Mouse (Mus musculus): Measurements from ENCODE around the gene Zfand3. TPM values are rescaled to one million over a fixed set of nuclear protein-coding genes. Genes with fewer than 3 reads are reported as not detected.

Gene Zfand3
- polyA plus RNA-seq, 1 experiment from 2014 or later = 49.9 TPM

- ATAC-seq (ENCODE audit: low FRiP score, low TSS enrichment) (0 out of 2 replicates have a peak, but pooled peaks have one; percentile 42), DNase-seq (peak; percentile 77)
- Histone ChIP-seq H3K9me3 (ENCODE audit: control insufficient read depth, low read length) (no peaks in the 10 kb centered on the region), H3K36me3 (ENCODE audit: control insufficient read depth, insufficient read depth, low read length) (0 out of 2 replicates have a peak, but pooled peaks cover 3% of the 10 kb centered on the region), H3K4me3 (replicated peaks; ENCODE audit: low read depth, low read length) (no peak overlapping the region), H3K9ac (replicated peaks; ENCODE audit: low read length) (no peak overlapping the region; the same call in 1 of the 2 replicates), H3K27me3 (ENCODE audit: control insufficient read depth, insufficient read depth, low read length) (no peaks in the 10 kb centered on the region), H3K27ac (replicated peaks; ENCODE audit: low read depth, low read length) (0 out of 2 replicates have a peak overlapping the region, but pooled peaks have one; percentile 5), H3K4me2 (ENCODE audit: low read length) (no peak overlapping the region), H3K4me1 (ENCODE audit: control insufficient read depth, insufficient read depth, low read length) (peaks cover 44% of the 10 kb centered on the region)
- 24% methylated on average over 5 of the region's 5 CpGs for WGBS
Measured at GRCm38 (mm10) chr17:30225030-30225740, 220.7 kb downstream of the Zfand3 start.

- Histone ChIP-seq H3K27me3 (ENCODE audit: control insufficient read depth, insufficient read depth, low read length) (no peaks in the 10 kb centered on the region), H3K36me3 (ENCODE audit: control insufficient read depth, insufficient read depth, low read length) (0 out of 2 replicates have a peak, but pooled peaks cover 3% of the 10 kb centered on the region), H3K4me3 (replicated peaks; ENCODE audit: low read depth, low read length) (no peak overlapping the region), H3K4me2 (ENCODE audit: low read length) (no peak overlapping the region), H3K9ac (replicated peaks; ENCODE audit: low read length) (no peak overlapping the region), H3K9me3 (ENCODE audit: control insufficient read depth, low read length) (no peaks in the 10 kb centered on the region), H3K4me1 (ENCODE audit: control insufficient read depth, insufficient read depth, low read length) (peaks cover 39% of the 10 kb centered on the region), H3K27ac (replicated peaks; ENCODE audit: low read depth, low read length) (no peak overlapping the region)
- no peak for DNase-seq
- 90% methylated on average over 10 of the region's 10 CpGs for WGBS
- ATAC-seq (ENCODE audit: low FRiP score, low TSS enrichment) = no peak
Measured at GRCm38 (mm10) chr17:30228439-30229215, 224.1 kb downstream of the Zfand3 start.

GRCm38 (mm10) chr17:30230428-30230827 lies 225.9 kb downstream of the Zfand3 start:
- Histone ChIP-seq H3K36me3 (ENCODE audit: control insufficient read depth, insufficient read depth, low read length) (0 out of 2 replicates have a peak, but pooled peaks cover 3% of the 10 kb centered on the region), H3K27ac (replicated peaks; ENCODE audit: low read depth, low read length) (no peak overlapping the region), H3K9me3 (ENCODE audit: control insufficient read depth, low read length) (no peaks in the 10 kb centered on the region), H3K9ac (replicated peaks; ENCODE audit: low read length) (no peak overlapping the region), H3K4me1 (ENCODE audit: control insufficient read depth, insufficient read depth, low read length) (peaks cover 21% of the 10 kb centered on the region), H3K4me3 (replicated peaks; ENCODE audit: low read depth, low read length) (no peak overlapping the region), H3K4me2 (ENCODE audit: low read length) (no peak overlapping the region), H3K27me3 (ENCODE audit: control insufficient read depth, insufficient read depth, low read length) (no peaks in the 10 kb centered on the region)
- 94% methylated on average over 4 of the region's 4 CpGs for WGBS
- DNase-seq (no peak), ATAC-seq (ENCODE audit: low FRiP score, low TSS enrichment) (no peak)

- no peak overlapping the region for H3K9ac ChIP-seq (replicated peaks; ENCODE audit: low read length)
- no peak overlapping the region for H3K27ac ChIP-seq (replicated peaks; ENCODE audit: low read depth, low read length)
- WGBS = 97% methylated on average over 1 of the region's 1 CpGs
- no peaks in the 10 kb centered on the region for H3K27me3 ChIP-seq (ENCODE audit: control insufficient read depth, insufficient read depth, low read length)
- H3K4me1 ChIP-seq (ENCODE audit: control insufficient read depth, insufficient read depth, low read length) = peaks cover 20% of the 10 kb centered on the region; the same call in 1 of the 2 replicates
- H3K9me3 ChIP-seq (ENCODE audit: control insufficient read depth, low read length) = no peaks in the 10 kb centered on the region
- no peak for ATAC-seq (ENCODE audit: low FRiP score, low TSS enrichment)
- 0 out of 2 replicates have a peak, but pooled peaks cover 3% of the 10 kb centered on the region for H3K36me3 ChIP-seq (ENCODE audit: control insufficient read depth, insufficient read depth, low read length)
- no peak for DNase-seq
- H3K4me2 ChIP-seq (ENCODE audit: low read length) = no peak overlapping the region
- no peak overlapping the region for H3K4me3 ChIP-seq (replicated peaks; ENCODE audit: low read depth, low read length)
Measured at GRCm38 (mm10) chr17:30231483-30231882, 226.9 kb downstream of the Zfand3 start.

- WGBS = 39% methylated on average over 4 of the region's 4 CpGs
- H3K4me3 ChIP-seq (replicated peaks; ENCODE audit: low read depth, low read length) = no peak overlapping the region
- H3K9me3 ChIP-seq (ENCODE audit: control insufficient read depth, low read length) = no peaks in the 10 kb centered on the region
- DNase-seq (peak; percentile 65), ATAC-seq (ENCODE audit: low FRiP score, low TSS enrichment) (no peak)
- no peak overlapping the region for H3K4me2 ChIP-seq (ENCODE audit: low read length)
- H3K36me3 ChIP-seq (ENCODE audit: control insufficient read depth, insufficient read depth, low read length) = 0 out of 2 replicates have a peak, but pooled peaks cover 3% of the 10 kb centered on the region
- no peaks in the 10 kb centered on the region for H3K27me3 ChIP-seq (ENCODE audit: control insufficient read depth, insufficient read depth, low read length)
- H3K9ac ChIP-seq (replicated peaks; ENCODE audit: low read length) = no peak overlapping the region; the same call in 1 of the 2 replicates
- peak overlapping the region; percentile 28; the same call in 1 of the 2 replicates for H3K27ac ChIP-seq (replicated peaks; ENCODE audit: low read depth, low read length)
- H3K4me1 ChIP-seq (ENCODE audit: control insufficient read depth, insufficient read depth, low read length) = peaks cover 20% of the 10 kb centered on the region; the same call in 1 of the 2 replicates
Measured at GRCm38 (mm10) chr17:30232698-30233097, 228.2 kb downstream of the Zfand3 start.

- no peak for ATAC-seq (ENCODE audit: low FRiP score, low TSS enrichment)
- WGBS = 82% methylated on average over 4 of the region's 4 CpGs
- no peak overlapping the region for H3K4me2 ChIP-seq (ENCODE audit: low read length)
- H3K4me3 ChIP-seq (replicated peaks; ENCODE audit: low read depth, low read length) = no peak overlapping the region
- H3K27ac ChIP-seq (replicated peaks; ENCODE audit: low read depth, low read length) = no peak overlapping the region
- no peak for DNase-seq
- H3K27me3 ChIP-seq (ENCODE audit: control insufficient read depth, insufficient read depth, low read length) = no peaks in the 10 kb centered on the region
- no peak overlapping the region for H3K9ac ChIP-seq (replicated peaks; ENCODE audit: low read length)
- no peaks in the 10 kb centered on the region for H3K36me3 ChIP-seq (ENCODE audit: control insufficient read depth, insufficient read depth, low read length)
- no peaks in the 10 kb centered on the region for H3K9me3 ChIP-seq (ENCODE audit: control insufficient read depth, low read length)
- H3K4me1 ChIP-seq (ENCODE audit: control insufficient read depth, insufficient read depth, low read length) = peaks cover 15% of the 10 kb centered on the region; the same call in 1 of the 2 replicates
Measured at GRCm38 (mm10) chr17:30235380-30235779, 230.8 kb downstream of the Zfand3 start.

- Histone ChIP-seq H3K4me3 (replicated peaks; ENCODE audit: low read depth, low read length) (no peak overlapping the region), H3K4me1 (ENCODE audit: control insufficient read depth, insufficient read depth, low read length) (peaks cover 20% of the 10 kb centered on the region; the same call in 1 of the 2 replicates), H3K36me3 (ENCODE audit: control insufficient read depth, insufficient read depth, low read length) (no peaks in the 10 kb centered on the region), H3K27ac (replicated peaks; ENCODE audit: low read depth, low read length) (no peak overlapping the region), H3K9ac (replicated peaks; ENCODE audit: low read length) (no peak overlapping the region), H3K27me3 (ENCODE audit: control insufficient read depth, insufficient read depth, low read length) (no peaks in the 10 kb centered on the region), H3K9me3 (ENCODE audit: control insufficient read depth, low read length) (no peaks in the 10 kb centered on the region), H3K4me2 (ENCODE audit: low read length) (no peak overlapping the region)
- ATAC-seq (ENCODE audit: low FRiP score, low TSS enrichment) = no peak
- DNase-seq = peak; percentile 53
- 49% methylated on average over 6 of the region's 6 CpGs for WGBS
Measured at GRCm38 (mm10) chr17:30236611-30237010, 232.1 kb downstream of the Zfand3 start.

- 91% methylated on average over 7 of the region's 7 CpGs for WGBS
- peaks cover 23% of the 10 kb centered on the region; the same call in 1 of the 2 replicates for H3K4me1 ChIP-seq (ENCODE audit: control insufficient read depth, insufficient read depth, low read length)
- no peak overlapping the region for H3K27ac ChIP-seq (replicated peaks; ENCODE audit: low read depth, low read length)
- DNase-seq (no peak), ATAC-seq (ENCODE audit: low FRiP score, low TSS enrichment) (no peak)
- H3K27me3 ChIP-seq (ENCODE audit: control insufficient read depth, insufficient read depth, low read length) = no peaks in the 10 kb centered on the region
- no peaks in the 10 kb centered on the region for H3K36me3 ChIP-seq (ENCODE audit: control insufficient read depth, insufficient read depth, low read length)
- no peaks in the 10 kb centered on the region for H3K9me3 ChIP-seq (ENCODE audit: control insufficient read depth, low read length)
- H3K9ac ChIP-seq (replicated peaks; ENCODE audit: low read length) = no peak overlapping the region
- no peak overlapping the region for H3K4me2 ChIP-seq (ENCODE audit: low read length)
- H3K4me3 ChIP-seq (replicated peaks; ENCODE audit: low read depth, low read length) = no peak overlapping the region
Measured at GRCm38 (mm10) chr17:30237600-30237999, 233.1 kb downstream of the Zfand3 start.

All from midbrain, embryonic 14.5 days (tissue).